Mouse (Mus musculus) cerebellum, postnatal 14 days (tissue): ENCODE data around the gene Wdr46.

Experiments used
- DNase-seq, 2 experiments: peaks; one replicate each; pipeline ENCODE4 v3.0.0; 2021; ENCODE audit warnings: mixed read lengths in 2 of 2

The Wdr46 gene

GRCm38 (mm10) chr17:33953310-33953709 is 12.8 kb downstream of the Wdr46 start:
- no peak for DNase-seq

- peak in 1 of 2 experiments; percentile 50 for DNase-seq
Measured at GRCm38 (mm10) chr17:33953961-33954565, 13.6 kb downstream of the Wdr46 start.

- no peak for DNase-seq
Measured at GRCm38 (mm10) chr17:33954646-33955554, 14.4 kb downstream of the Wdr46 start.

- peak; percentile 97 to 98 for DNase-seq
Measured at GRCm38 (mm10) chr17:33955555-33956214, 15.2 kb downstream of the Wdr46 start, which contains the start of the genes Vps52 and Rps18. Gene Vps52, plus strand, starts transcription at chr17:33955812. Gene Rps18, minus strand, starts transcription at chr17:33956001.

DNA sequence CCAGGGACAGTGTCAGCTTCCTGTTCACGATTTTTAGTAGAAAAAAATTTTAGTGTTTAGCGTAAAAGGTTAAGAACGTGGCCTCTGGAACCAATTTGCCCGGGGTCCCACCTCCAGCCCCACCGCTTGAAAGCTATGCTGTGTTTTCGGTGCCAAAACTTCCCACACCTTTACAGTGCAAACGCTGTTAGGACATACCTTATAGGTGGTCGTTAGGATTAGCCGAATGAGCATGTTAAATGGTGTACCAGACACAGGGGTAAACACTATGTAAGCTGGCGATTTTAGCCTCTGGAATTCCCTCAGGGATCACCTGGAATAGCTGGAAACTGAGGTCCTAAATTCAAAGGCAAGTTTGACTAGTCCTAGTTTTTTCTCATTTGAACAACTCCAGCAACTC is 15.9 kb downstream of the Wdr46 start:
- no peak for DNase-seq

DNA sequence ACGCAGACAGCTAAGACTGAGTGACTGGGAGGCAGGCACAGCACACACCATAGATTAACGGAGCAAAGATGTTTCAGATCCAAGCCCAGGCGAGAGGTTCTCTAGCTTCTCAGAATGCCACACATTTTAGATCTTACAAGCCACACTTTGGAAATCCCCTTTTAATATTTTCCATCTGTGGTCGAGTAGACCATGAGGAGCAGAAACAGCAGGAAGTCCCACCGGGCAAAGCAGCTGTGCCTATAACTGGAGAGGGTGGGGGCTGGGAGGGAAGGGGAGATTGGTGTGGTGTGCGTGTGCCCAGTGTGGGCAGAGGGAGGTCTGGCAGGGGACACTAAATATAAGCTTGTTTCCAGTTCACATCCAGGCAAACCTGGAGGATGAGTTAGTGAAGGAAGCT is 17.0 kb downstream of the Wdr46 start:
- DNase-seq: no peak

- DNase-seq: no peak
Measured at GRCm38 (mm10) chr17:33958451-33958850, 18.0 kb downstream of the Wdr46 start.

DNA sequence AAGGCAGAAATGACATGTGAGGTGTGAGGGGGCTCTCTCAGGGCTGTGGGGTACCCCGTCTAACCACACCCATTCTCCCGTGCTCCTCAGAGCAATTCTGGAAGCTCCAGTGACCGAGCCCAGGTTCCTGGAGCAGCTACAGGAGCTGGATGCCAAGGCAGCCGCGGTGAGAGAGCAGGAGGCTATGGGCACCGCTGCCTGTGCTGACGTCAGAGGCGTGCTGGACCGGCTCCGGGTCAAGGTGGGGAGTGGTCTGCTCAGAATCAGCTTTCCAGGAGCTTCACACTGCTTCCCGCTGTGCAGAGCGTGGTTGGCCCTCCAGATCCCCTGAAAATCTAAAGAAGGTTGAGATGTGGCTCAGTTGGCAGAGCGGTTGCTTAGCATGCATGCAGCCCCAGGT is 18.7 kb downstream of the Wdr46 start:
- DNase-seq: no peak

GRCm38 (mm10) chr17:33959948-33960347 is 19.5 kb downstream of the Wdr46 start:
- DNase-seq: no peak

GRCm38 (mm10) chr17:33962876-33963275 is 22.4 kb downstream of the Wdr46 start:
- DNase-seq: no peak

DNA sequence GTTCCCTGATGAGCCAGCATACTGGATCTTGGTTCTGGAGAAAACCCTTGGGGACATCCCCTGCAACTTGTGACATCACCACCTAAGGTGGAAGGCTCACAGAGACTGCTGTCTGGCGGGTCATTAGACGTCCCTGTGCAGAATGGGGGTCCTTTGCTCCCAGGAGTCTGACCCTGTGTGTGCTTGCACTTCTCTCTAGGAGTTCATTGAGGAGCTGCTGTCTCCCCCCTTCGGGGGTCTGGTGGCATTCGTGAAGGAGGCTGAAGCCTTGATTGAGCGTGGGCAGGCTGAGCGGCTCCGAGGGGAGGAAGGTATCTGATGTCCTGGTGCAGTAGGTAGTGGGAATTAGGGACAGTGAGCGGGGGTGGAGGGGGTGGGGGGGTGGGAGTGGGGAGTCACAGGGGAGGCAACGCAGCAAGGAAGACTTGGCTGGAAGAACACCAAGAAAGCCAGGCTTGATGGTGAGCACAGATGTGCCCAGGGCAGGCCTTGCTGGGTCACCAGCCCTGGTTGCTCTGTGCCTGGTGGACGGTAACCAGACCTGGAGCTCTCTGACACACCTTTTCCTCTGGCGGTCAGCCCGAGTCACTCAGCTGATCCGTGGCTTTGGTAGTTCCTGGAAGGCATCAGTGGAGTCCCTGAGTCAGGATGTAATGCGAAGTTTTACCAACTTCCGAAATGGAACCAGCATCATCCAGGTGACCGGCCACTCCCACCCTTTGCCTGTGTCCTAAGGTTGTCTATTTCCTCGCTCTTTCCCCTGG is 24.8 kb downstream of the Wdr46 start:
- no peak for DNase-seq

GRCm38 (mm10) chr17:33965846-33966550 is 25.5 kb downstream of the Wdr46 start:
- DNase-seq: no peak

GRCm38 (mm10) chr17:33968489-33968888 is 28.0 kb downstream of the Wdr46 start:
- peak; percentile 87 to 89 for DNase-seq

DNA sequence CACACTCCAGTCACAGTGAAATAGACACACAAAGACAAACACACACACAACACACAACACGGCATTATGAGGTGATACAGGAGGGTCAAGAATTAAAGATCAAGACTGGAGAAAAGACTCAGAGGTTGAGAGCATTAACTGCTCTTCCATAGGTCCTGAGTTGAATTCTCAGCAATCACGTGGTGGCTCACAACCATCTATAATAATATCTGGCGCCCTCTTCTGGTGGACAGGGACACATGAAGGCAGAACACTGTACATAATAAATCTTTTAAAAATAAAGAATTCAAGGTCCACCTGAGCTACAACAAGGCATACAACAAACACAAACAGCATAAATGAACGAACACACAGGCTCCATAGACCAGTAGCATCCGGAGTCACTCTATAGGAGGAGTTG is 28.5 kb downstream of the Wdr46 start:
- DNase-seq: peak; percentile 56 to 66

GRCm38 (mm10) chr17:33969394-33969793 is 28.9 kb downstream of the Wdr46 start:
- DNase-seq: peak; percentile 12 to 24

GRCm38 (mm10) chr17:33972691-33973090 is 32.2 kb downstream of the Wdr46 start:
- DNase-seq: no peak

DNA sequence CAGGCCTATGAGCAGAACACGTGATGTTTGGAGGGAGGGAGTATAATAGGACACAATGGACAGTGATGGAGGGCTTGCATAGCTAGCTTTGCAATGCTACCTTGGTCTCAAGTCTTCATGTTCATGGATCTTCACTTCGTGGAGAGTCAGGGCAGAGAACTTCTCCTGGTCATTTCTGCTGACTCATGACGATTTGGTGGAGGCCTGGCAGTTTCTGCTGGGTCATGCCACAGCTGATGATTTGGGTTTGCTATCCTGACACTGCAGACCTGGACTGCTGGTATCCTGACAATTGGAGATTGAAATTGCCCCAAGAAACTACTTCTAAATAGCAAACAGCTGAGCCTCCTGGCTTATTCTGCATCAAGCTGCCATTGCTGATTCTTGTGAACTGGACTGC is 33.1 kb downstream of the Wdr46 start:
- no peak for DNase-seq

DNA sequence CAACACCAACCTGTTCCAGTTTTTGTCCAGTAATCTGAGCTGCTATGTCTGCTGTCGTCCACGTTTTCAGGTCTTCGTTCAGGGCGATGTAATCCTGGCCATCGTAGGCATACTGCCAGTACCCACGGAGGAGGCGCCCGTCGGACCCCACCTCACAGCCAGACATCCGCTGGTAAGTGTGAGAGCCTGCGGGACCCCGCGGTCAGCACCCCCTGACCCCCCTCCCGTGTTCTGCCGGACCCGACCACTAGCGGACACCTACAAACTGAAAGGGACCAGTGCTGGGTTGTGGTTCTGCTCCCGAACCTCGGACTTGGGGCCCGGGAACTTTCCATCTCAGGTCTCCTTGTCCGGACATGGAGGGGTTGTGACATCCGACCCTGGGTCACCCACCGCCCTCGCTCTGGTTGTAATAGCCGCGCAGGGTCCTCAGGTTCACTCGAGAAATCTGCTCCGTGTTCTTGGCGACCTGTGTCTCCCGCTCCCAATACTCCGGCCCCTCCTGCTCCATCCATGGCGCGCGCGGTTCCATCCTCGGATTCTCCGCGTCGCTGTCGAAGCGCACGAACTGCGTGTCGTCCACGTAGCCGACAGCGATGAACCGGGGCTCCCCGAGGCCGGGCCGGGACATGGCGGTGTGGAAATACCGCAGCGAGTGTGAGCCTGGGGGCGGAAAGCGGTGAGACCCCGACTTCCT is 37.5 kb downstream of the Wdr46 start:
- no peak for DNase-seq

DNA sequence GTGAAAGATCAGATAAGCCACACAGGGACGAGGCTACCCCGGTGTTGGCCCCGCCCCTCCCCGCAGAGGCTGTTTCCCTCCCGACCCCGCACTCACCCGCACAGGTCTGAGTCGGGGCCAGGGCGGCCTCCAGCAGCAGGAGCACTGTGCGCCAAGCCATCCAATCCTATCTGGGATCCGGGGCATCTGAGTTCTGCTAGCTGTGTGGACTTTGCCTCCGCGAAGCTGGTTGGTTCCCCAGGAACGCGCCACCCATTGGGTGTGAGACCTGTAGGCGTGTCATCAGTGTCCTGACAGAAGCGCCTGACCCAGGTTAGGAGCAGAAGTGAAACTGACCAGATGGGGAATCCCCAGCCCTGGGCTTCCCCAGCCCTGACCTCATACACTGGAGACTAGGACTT is 38.2 kb downstream of the Wdr46 start:
- peak; percentile 54 to 68 for DNase-seq

DNA sequence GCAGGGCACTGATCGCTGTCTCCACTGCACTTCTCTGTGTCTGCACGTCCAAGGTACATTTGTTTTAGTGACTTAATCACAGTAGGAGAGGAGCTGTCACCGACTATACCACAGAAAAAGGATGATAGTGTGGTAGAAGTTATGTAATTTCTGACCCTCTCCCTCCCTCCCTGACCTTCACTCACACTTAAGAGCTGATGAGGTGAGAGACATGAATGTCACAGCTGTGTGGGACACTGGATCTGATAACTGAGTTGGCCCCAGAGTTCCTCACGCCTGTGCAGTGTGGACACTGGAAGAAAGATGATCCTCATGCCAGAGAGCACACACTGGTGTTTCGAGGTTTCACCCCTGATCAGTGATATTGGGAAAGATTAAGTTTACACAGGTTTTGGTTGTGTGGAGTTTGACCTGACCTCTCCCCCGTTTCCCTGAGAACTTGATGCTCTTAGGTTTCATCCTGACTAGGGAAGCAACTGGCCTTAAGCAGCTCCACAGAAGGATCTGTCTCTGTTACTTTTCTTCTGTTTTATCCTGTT is 39.1 kb downstream of the Wdr46 start:
- no peak for DNase-seq
